Mouse (Mus musculus): ENCODE measurements around the gene Nab2. TPM values are rescaled to one million over a fixed set of nuclear protein-coding genes. Genes with fewer than 3 reads are reported as not detected.

The Nab2 gene
- total and polyA plus RNA-seq, 2 experiments from 2014 or later = 1.4 to 4.8 TPM

DNA sequence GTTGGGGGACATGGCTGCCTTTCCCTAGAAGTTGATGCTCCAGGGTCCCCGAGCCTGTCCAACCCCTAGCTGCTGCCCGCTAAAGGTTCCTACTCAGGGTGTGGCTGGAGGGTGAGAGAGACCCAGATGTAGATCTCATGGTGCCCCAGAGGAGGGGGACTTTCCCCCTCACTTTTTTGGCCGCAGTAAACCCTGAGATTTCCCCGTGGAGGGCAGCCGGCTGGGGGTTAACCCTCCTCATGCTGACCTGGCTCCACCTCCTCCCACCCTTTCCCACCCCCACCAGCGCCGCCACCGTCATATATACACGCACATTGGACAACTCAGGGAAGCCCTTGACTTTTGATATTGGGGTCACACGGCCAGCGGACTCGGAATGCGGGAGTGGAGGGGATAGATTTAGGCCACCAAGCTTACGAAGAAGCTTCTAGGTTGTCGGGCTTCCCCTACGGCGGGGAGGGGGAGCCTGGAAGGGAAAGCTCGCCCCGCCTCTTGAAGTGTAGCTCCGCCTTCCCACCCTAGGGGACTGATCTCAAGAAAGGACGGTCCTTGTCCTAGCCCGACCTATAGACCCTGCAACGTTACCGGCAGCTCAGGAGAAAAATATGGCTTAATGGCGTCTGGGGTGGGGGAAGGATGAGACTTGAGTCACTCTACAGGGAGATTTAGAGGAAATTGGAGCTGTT, 24.7 kb downstream of the Nab2 start:
- no peak for DNase-seq (ENCODE audit: low spot score)
- Histone ChIP-seq H3K27ac (ENCODE audit: low read depth, low read length) (0 out of 2 replicates have a peak overlapping the region, but pooled peaks have one; percentile 9), H3K9me3 (ENCODE audit: low read length) (no peaks in the 10 kb centered on the region), H3K4me1 (ENCODE audit: insufficient read depth, low read length) (no peaks in the 10 kb centered on the region), H3K4me3 (ENCODE audit: low read depth, low read length) (peak overlapping the region; percentile 30), H3K9ac (replicated peaks; ENCODE audit: low read length, poor library complexity, severe bottlenecking) (no peak overlapping the region), H3K27me3 (ENCODE audit: insufficient read depth, low read length) (peaks cover 24% of the 10 kb centered on the region), H3K36me3 (ENCODE audit: insufficient read depth, low read length) (no peaks in the 10 kb centered on the region), H3K4me2 (ENCODE audit: low read depth, low read length, poor library complexity, severe bottlenecking) (peak overlapping the region; percentile 48)
- TF ChIP-seq CTCF (IDR thresholded peaks at IDR 0.05) = no peak
- ATAC-seq (ENCODE audit: low FRiP score) = peak; percentile 34; the same call in 1 of the 2 replicates
- 3% methylated on average over 25 of the region's 25 CpGs for WGBS

DNA sequence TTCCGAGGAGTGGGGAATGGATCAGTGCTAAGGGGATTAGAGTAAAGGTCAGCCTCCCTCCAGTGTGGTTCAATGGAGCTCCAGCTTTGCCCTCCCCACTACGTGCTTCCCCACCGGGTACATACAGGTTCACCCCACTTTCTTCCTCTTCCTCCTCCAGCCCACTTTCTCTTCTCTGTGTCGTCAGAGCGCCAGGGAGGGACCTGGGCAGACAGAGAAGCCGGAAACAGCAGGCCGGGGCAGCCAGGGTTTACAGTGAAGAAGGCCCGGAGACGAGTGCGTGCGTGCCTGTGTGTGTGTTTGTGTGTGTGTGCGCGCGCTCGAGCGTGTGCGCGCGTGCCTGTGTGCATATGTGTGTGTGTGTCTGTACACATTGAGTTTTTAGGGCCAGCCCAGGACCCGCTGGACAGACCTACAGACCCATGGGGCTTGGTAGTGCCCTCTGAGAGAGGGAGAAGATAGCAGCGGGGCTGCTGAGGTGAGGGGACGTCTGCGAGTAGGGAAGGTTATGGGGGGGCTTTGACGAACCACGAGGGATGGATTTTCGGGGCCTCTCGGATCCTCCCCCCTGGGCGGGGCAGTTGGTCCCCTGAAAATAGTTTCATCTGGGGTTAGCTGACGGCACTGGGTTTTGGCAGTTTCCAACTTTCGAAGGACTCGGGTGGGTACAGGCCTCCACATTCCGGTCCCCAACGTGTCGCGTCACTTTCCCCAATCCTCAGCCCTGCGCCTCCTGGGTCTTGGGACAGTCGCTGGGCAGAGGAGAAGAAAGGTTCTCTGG, 25.4 kb downstream of the Nab2 start, which contains the start of gene Stat6:
TSS of gene Stat6 (plus strand) at position 215 of the 781 bp plus-strand sequence.
- WGBS = 6% methylated on average over 36 of the region's 37 CpGs
- Histone ChIP-seq H3K4me2 (ENCODE audit: low read depth, low read length, poor library complexity, severe bottlenecking) (peak within 1 kb of the TSS; percentile 48), H3K9me3 (ENCODE audit: low read length) (no peaks in the 10 kb centered on the region), H3K36me3 (ENCODE audit: insufficient read depth, low read length) (no peaks in the 10 kb centered on the region), H3K9ac (replicated peaks; ENCODE audit: low read length, poor library complexity, severe bottlenecking) (0 out of 2 replicates have a peak within 1 kb of the TSS, but pooled peaks have one; percentile 5), H3K4me3 (ENCODE audit: low read depth, low read length) (peak within 1 kb of the TSS; percentile 30), H3K4me1 (ENCODE audit: insufficient read depth, low read length) (no peaks in the 10 kb centered on the region), H3K27me3 (ENCODE audit: insufficient read depth, low read length) (peaks cover 24% of the 10 kb centered on the region), H3K27ac (ENCODE audit: low read depth, low read length) (peak within 1 kb of the TSS; percentile 39; the same call in 1 of the 2 replicates)
- DNase-seq (ENCODE audit: low spot score) (no peak), ATAC-seq (ENCODE audit: low FRiP score) (0 out of 2 replicates have a peak, but pooled peaks have one; percentile 34)
- TF ChIP-seq CTCF (IDR thresholded peaks at IDR 0.05) = no peak

DNA sequence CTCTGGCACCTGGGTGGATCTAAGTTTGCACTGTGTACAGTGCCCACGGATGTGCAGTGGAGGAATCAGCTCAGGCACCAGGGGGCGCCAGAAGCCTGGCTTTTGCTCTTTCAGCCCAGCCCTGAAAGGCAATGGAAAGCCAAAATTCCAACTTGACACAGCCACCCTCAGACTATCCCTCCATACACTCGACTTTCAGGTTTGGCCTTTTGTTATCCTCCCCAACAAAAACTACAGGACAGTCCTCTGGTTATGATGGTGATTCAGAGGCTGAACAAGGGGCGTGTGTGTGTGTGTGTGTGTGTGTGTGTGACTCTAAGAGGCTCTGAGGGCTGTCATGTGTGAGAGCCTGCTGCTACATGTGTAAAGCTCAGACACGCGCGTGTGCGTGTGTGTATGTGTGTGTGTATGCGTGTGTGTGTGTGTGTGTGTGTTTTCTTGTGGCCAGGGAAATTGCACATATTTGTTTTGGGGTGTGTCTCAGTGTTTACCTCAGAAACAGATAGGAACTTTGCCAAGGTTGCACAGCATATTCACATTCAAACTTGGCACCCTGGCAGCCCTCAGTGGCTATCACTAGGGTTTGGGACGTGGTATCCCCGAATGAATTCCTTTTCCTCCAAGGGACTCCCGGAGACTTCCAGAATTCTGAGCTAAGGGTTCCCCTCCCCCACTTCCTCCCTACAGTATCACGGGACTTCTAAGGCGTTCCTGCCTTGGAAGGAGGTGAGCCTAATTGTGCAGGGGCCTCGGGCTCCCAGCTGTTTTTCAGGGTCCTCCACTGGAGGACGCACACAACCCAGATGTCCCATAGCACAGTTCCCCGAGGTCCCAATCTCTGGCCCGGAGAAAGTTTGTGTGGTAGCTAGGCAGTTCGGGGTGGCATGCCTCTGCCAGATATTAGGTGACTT, 26.3 kb downstream of the Nab2 start:
- Histone ChIP-seq H3K36me3 (ENCODE audit: insufficient read depth, low read length) (no peaks in the 10 kb centered on the region), H3K4me3 (ENCODE audit: low read depth, low read length) (peak overlapping the region; percentile 30; the same call in 1 of the 2 replicates), H3K27me3 (ENCODE audit: insufficient read depth, low read length) (peaks cover 24% of the 10 kb centered on the region), H3K4me1 (ENCODE audit: insufficient read depth, low read length) (no peaks in the 10 kb centered on the region), H3K9ac (replicated peaks; ENCODE audit: low read length, poor library complexity, severe bottlenecking) (no peak overlapping the region), H3K4me2 (ENCODE audit: low read depth, low read length, poor library complexity, severe bottlenecking) (peak overlapping the region; percentile 48), H3K9me3 (ENCODE audit: low read length) (no peaks in the 10 kb centered on the region), H3K27ac (ENCODE audit: low read depth, low read length) (0 out of 2 replicates have a peak overlapping the region, but pooled peaks have one; percentile 38)
- DNase-seq (ENCODE audit: low spot score) (peak; percentile 74), ATAC-seq (ENCODE audit: low FRiP score) (no peak)
- WGBS = 6% methylated on average over 19 of the region's 19 CpGs
- peak; percentile 80 for TF ChIP-seq CTCF (IDR thresholded peaks at IDR 0.05)

DNA sequence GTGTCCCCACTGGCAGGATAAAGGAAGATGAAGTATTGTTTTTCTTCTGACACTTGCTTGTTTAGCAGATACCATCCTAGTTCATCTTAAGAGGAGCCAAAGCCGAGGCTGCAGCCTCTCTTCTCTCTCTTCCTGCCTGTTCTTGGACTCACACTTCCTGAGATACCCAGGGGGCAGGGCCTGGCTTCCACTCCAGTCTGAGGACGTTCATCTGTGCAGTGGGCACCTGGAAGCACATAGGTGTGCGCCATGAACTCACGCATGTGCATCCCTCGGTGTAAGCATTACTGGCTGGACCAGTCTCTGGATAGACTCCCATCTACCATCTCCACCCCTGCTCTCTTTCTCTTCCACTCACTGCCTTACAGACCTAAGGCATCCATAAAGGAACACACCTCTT, 27.9 kb downstream of the Nab2 start:
- Histone ChIP-seq H3K4me2 (ENCODE audit: low read depth, low read length, poor library complexity, severe bottlenecking) (no peak overlapping the region), H3K4me3 (ENCODE audit: low read depth, low read length) (no peak overlapping the region), H3K9me3 (ENCODE audit: low read length) (no peaks in the 10 kb centered on the region), H3K36me3 (ENCODE audit: insufficient read depth, low read length) (no peaks in the 10 kb centered on the region), H3K27me3 (ENCODE audit: insufficient read depth, low read length) (peaks cover 24% of the 10 kb centered on the region), H3K4me1 (ENCODE audit: insufficient read depth, low read length) (no peaks in the 10 kb centered on the region), H3K9ac (replicated peaks; ENCODE audit: low read length, poor library complexity, severe bottlenecking) (no peak overlapping the region), H3K27ac (ENCODE audit: low read depth, low read length) (no peak overlapping the region)
- WGBS = 70% methylated on average over 5 of the region's 5 CpGs
- ATAC-seq (ENCODE audit: low FRiP score) = no peak
- TF ChIP-seq CTCF (IDR thresholded peaks at IDR 0.05) = no peak
- no peak for DNase-seq (ENCODE audit: low spot score)

DNA sequence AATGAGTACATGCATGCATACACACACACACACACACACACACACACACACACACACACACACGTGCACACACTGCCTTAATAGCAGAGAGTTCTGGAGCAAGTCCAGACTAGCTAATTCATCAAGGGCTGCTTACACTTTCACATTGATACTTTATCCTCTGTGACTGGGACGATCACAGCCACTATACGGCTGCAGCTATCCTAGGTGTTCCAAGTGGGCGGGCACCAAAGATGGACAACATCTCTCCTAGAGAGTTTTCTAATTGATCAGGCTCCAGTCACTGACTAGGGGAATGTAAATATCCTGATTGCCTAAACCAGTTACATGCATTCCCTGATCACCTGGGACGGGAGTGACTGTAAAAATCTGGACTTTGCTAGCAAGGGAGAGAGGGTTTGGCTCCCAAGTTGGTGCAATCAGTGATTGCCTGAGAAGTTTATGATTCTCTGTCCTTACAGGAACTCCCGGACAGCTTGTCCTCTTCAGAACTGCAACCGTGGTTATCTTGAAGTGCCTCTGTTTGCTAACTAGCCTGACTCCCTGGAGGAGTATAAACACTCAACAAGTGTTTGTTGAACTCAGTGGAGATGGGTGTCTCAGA, 35.6 kb downstream of the Nab2 start:
- no peak for TF ChIP-seq CTCF (IDR thresholded peaks at IDR 0.05)
- Histone ChIP-seq H3K4me3 (ENCODE audit: low read depth, low read length) (no peak overlapping the region), H3K9ac (replicated peaks; ENCODE audit: low read length, poor library complexity, severe bottlenecking) (no peak overlapping the region), H3K4me1 (ENCODE audit: insufficient read depth, low read length) (no peaks in the 10 kb centered on the region), H3K4me2 (ENCODE audit: low read depth, low read length, poor library complexity, severe bottlenecking) (no peak overlapping the region), H3K27ac (ENCODE audit: low read depth, low read length) (no peak overlapping the region), H3K36me3 (ENCODE audit: insufficient read depth, low read length) (no peaks in the 10 kb centered on the region), H3K9me3 (ENCODE audit: low read length) (no peaks in the 10 kb centered on the region), H3K27me3 (ENCODE audit: insufficient read depth, low read length) (no peaks in the 10 kb centered on the region)
- WGBS = 81% methylated on average over 7 of the region's 7 CpGs
- ATAC-seq (ENCODE audit: low FRiP score) (no peak), DNase-seq (ENCODE audit: low spot score) (no peak)
